Mouse (Mus musculus) stomach, embryonic 16.5 days (tissue): ENCODE data around the gene Scube1. TPM values are rescaled to one million over a fixed set of nuclear protein-coding genes. Genes with fewer than 3 reads are reported as not detected.

Experiments
- ATAC-seq: fragments of 200-750 bp; cut with Nextera tagmentation; 2 replicates; pipeline ENCODE4 v1.8.0; 2017; ENCODE audit warnings: moderate number of reproducible peaks, moderate TSS enrichment; ENCODE audit not compliant: insufficient read depth, low FRiP score
- H3K27ac ChIP-seq: fragments of 300-500 bp; sonication (generic); 2 replicates; pipeline ENCODE4 v1.5.1; 2014; ENCODE audit warnings: low read length
- H3K27me3 ChIP-seq: fragments of 300-500 bp; sonication (generic); 2 replicates; pipeline ENCODE4 v1.6.1; 2014; ENCODE audit warnings: low read length, control low read depth, mixed read lengths; ENCODE audit not compliant: control insufficient read depth, insufficient read depth
- H3K36me3 ChIP-seq: fragments of 300-500 bp; sonication (generic); 2 replicates; pipeline ENCODE4 v1.6.1; 2014; ENCODE audit warnings: low read length; ENCODE audit not compliant: control insufficient read depth, insufficient read depth
- H3K4me1 ChIP-seq: fragments of 300-500 bp; sonication (generic); 2 replicates; pipeline ENCODE4 v1.6.1; 2014; ENCODE audit warnings: low read length, control low read depth, mixed read lengths; ENCODE audit not compliant: control insufficient read depth, insufficient read depth
- H3K4me2 ChIP-seq: fragments of 300-500 bp; sonication (generic); 2 replicates; pipeline ENCODE4 v1.6.1; 2014; ENCODE audit warnings: low read depth, low read length, mixed read lengths
- H3K4me3 ChIP-seq: fragments of 300-500 bp; sonication (generic); replicated peaks from 2 replicates; pipeline ENCODE4 v1.5.1; 2014; ENCODE audit warnings: mild to moderate bottlenecking, low read length
- H3K9ac ChIP-seq: fragments of 300-500 bp; sonication (generic); 2 replicates; pipeline ENCODE4 v1.6.1; 2014; ENCODE audit warnings: low read length
- H3K9me3 ChIP-seq: fragments of 300-500 bp; sonication (generic); replicated peaks from 2 replicates; pipeline ENCODE4 v1.6.1; 2016; ENCODE audit warnings: low read length, control low read depth; ENCODE audit not compliant: control insufficient read depth
- WGBS: fragments of 180-500 bp; shearing (Covaris S2); extraction: QIAGEN DNeasy Blood & Tissue Kit; methylation state at CpG from one replicate; pipeline ENCODE4 v1.1.7; 2014; 5-methylcytosine and 5-hydroxymethylcytosine counted together
- polyA plus RNA-seq: library from polyadenylated mRNA; unstranded; fragments of >200 nt; fragmentation: Nextera tagmentation; extraction: Ambion mirVana; gene quantifications from 2 replicates; pipeline ENCODE4 v1.2.1, GENCODE M21; 2015

Scube1 gene
- 12.9 and 14.3 TPM in 2 replicates for polyA plus RNA-seq

GRCm38 (mm10) chr15:83724886-83725269, at the start of gene Scube1:
Gene Scube1, minus strand, starts transcription at chr15:83725021.
- H3K4me3 ChIP-seq: peak within 1 kb of the TSS; percentile 67
- no peak within 1 kb of the TSS for H3K27ac ChIP-seq
- under 1% methylated on average over 50 of the region's 51 CpGs for WGBS
- peaks cover 11% of the 10 kb centered on the region for H3K4me1 ChIP-seq
- H3K27me3 ChIP-seq: peaks cover 35% of the 10 kb centered on the region
- peak within 1 kb of the TSS; percentile 96 for H3K4me2 ChIP-seq
- H3K9ac ChIP-seq: peak within 1 kb of the TSS; percentile 79
- H3K36me3 ChIP-seq: no peaks in the 10 kb centered on the region
- ATAC-seq: peak; percentile 95
- no peaks in the 10 kb centered on the region for H3K9me3 ChIP-seq

- Histone ChIP-seq H3K9me3 (no peaks in the 10 kb centered on the region), H3K9ac (no peak overlapping the region)
Observed at GRCm38 (mm10) chr15:83772953-83773352, 48.1 kb upstream of the Scube1 start.

GRCm38 (mm10) chr15:83772460-83772859, 47.6 kb upstream of the Scube1 start:
- Histone ChIP-seq H3K36me3 (no peaks in the 10 kb centered on the region), H3K27ac (no peak overlapping the region), H3K9ac (no peak overlapping the region), H3K9me3 (no peaks in the 10 kb centered on the region), H3K27me3 (no peaks in the 10 kb centered on the region; the same call in 1 of the 2 replicates), H3K4me3 (no peak overlapping the region), H3K4me1 (no peaks in the 10 kb centered on the region), H3K4me2 (no peak overlapping the region)
- no peak for ATAC-seq
- WGBS: 66% methylated on average over 5 of the region's 5 CpGs

More at GRCm38 (mm10) chr15:83772953-83773352, 48.1 kb upstream of the Scube1 start:
- H3K27ac ChIP-seq: no peak overlapping the region
- H3K4me3 ChIP-seq: no peak overlapping the region
- no peak overlapping the region for H3K4me2 ChIP-seq
- no peaks in the 10 kb centered on the region for H3K4me1 ChIP-seq
- H3K36me3 ChIP-seq: no peaks in the 10 kb centered on the region
- peaks cover 1% of the 10 kb centered on the region; the same call in 1 of the 2 replicates for H3K27me3 ChIP-seq
- ATAC-seq: no peak
- 84% methylated on average over 4 of the region's 4 CpGs for WGBS

- H3K36me3 ChIP-seq: no peaks in the 10 kb centered on the region
- 70% methylated on average over 8 of the region's 8 CpGs for WGBS
- ATAC-seq: no peak
- H3K27me3 ChIP-seq: no peaks in the 10 kb centered on the region
- no peak overlapping the region for H3K9ac ChIP-seq
- no peaks in the 10 kb centered on the region for H3K4me1 ChIP-seq
- H3K4me3 ChIP-seq: no peak overlapping the region
- no peak overlapping the region for H3K27ac ChIP-seq
- H3K9me3 ChIP-seq: no peaks in the 10 kb centered on the region
- no peak overlapping the region for H3K4me2 ChIP-seq
Observed at GRCm38 (mm10) chr15:83771346-83772053, 46.7 kb upstream of the Scube1 start.

- H3K4me3 ChIP-seq: no peak overlapping the region
- WGBS: 32% methylated on average over 6 of the region's 6 CpGs
- H3K4me1 ChIP-seq: no peaks in the 10 kb centered on the region
- no peak overlapping the region for H3K9ac ChIP-seq
- no peak for ATAC-seq
- no peaks in the 10 kb centered on the region for H3K27me3 ChIP-seq
- H3K9me3 ChIP-seq: no peaks in the 10 kb centered on the region
- H3K27ac ChIP-seq: no peak overlapping the region
- H3K36me3 ChIP-seq: no peaks in the 10 kb centered on the region
- no peak overlapping the region for H3K4me2 ChIP-seq
Observed at GRCm38 (mm10) chr15:83765388-83766029, 40.7 kb upstream of the Scube1 start.

GRCm38 (mm10) chr15:83761512-83761911, 36.7 kb upstream of the Scube1 start:
- Histone ChIP-seq H3K9ac (no peak overlapping the region), H3K36me3 (no peaks in the 10 kb centered on the region), H3K9me3 (no peaks in the 10 kb centered on the region), H3K27me3 (no peaks in the 10 kb centered on the region), H3K4me1 (no peaks in the 10 kb centered on the region), H3K4me2 (no peak overlapping the region), H3K4me3 (no peak overlapping the region), H3K27ac (no peak overlapping the region)
- ATAC-seq: no peak
- WGBS: 85% methylated on average over 13 of the region's 13 CpGs

- 5% methylated on average over 10 of the region's 10 CpGs for WGBS
Observed at GRCm38 (mm10) chr15:83760683-83761082, 35.9 kb upstream of the Scube1 start.

GRCm38 (mm10) chr15:83758958-83759357, 34.1 kb upstream of the Scube1 start:
- no peak overlapping the region for H3K9ac ChIP-seq
- no peaks in the 10 kb centered on the region for H3K27me3 ChIP-seq
- whole genome bisulfite sequencing: 14% methylated on average over 4 of the region's 4 CpGs
- H3K4me2 ChIP-seq: no peak overlapping the region
- no peak for ATAC-seq
- H3K4me1 ChIP-seq: no peaks in the 10 kb centered on the region
- peaks cover 5% of the 10 kb centered on the region; the same call in 1 of the 2 replicates for H3K9me3 ChIP-seq
- no peaks in the 10 kb centered on the region for H3K36me3 ChIP-seq
- H3K27ac ChIP-seq: no peak overlapping the region
- H3K4me3 ChIP-seq: no peak overlapping the region

More at GRCm38 (mm10) chr15:83760683-83761082, 35.9 kb upstream of the Scube1 start:
- Histone ChIP-seq H3K4me3 (no peak overlapping the region), H3K9ac (no peak overlapping the region), H3K27me3 (no peaks in the 10 kb centered on the region), H3K27ac (no peak overlapping the region), H3K9me3 (no peaks in the 10 kb centered on the region), H3K36me3 (no peaks in the 10 kb centered on the region), H3K4me2 (no peak overlapping the region), H3K4me1 (no peaks in the 10 kb centered on the region)
- no peak for ATAC-seq

- Histone ChIP-seq H3K4me2 (no peak overlapping the region), H3K4me3 (no peak overlapping the region), H3K9me3 (peaks cover 5% of the 10 kb centered on the region; the same call in 1 of the 2 replicates), H3K27me3 (no peaks in the 10 kb centered on the region), H3K27ac (no peak overlapping the region), H3K4me1 (no peaks in the 10 kb centered on the region), H3K9ac (no peak overlapping the region), H3K36me3 (no peaks in the 10 kb centered on the region)
- no peak for ATAC-seq
- 20% methylated on average over 9 of the region's 9 CpGs for WGBS
Observed at GRCm38 (mm10) chr15:83756742-83757141, 31.9 kb upstream of the Scube1 start.
